Mouse (Mus musculus): Measurements from ENCODE around the gene Camk2g. TPM values are rescaled to one million over a fixed set of nuclear protein-coding genes. Genes with fewer than 3 reads are reported as not detected.
A peak's percentile ranks its signal among the peaks of the same experiment; 100 is the strongest.

The Camk2g gene
- total RNA-seq, 2 experiments from 2014 or later, result 201 to 207 TPM

DNA sequence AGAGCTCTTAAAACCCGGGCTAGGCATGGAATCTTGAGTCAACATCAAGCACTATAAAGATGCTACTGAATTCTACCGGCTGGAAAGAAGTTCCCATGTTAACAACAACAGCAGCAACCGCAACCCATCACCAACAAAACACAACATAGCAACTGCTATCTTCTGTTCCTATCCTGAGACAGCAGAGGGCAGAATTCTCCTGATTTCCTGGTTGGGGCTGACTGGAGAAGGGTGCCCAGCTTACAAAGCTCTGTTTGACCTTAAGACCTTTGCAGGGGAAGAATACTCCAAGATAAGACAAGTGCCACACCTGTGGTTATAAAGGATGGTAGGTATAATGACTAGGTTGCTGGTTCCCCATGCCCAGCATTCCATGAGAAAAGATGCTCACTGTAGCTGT lies 47.0 kb downstream of the Camk2g start:
- no peak for DNase-seq (ENCODE audit: low spot score in 2 of 2)

DNA sequence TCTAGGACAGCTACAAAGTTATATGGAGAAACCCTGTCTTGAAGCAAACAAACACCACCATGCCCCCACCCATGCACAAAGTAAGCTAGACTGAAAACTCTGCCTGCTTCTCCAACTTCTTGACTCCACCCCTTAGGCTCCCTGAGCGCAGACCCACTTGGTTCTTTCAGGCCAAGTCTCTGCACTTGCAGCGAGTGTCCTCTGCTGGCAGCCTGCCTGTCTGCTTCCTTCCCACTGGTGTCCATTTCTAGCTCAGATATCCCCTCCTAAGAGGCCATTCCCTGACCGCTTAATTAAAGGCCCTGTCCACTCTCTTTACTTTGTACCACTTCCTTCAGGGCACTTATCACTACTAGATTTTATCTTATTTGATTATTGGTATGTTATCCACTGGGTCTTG lies 50.3 kb downstream of the Camk2g start:
- DNase-seq (ENCODE audit: low spot score in 2 of 2), result no peak

DNA sequence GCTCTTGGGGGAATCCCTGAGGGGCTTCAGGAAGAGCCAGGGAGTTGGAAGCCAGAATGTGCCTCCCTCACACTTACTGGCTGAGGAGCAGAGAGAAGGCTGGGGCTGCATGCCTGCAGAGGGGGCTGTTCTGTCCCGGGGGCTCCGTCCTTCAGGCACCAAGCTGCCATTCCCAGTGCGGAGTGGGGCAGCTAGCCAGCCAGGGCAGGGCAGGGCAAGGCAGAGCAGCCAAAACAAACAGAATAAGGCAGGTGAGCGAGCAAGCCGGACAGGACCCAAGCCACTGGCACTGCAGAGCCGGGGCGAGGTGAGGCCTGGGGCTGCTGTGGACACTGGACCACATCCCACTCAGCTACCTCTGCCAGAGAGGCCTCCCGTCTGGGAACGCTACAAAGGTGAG lies 52.6 kb downstream of the Camk2g start:
- DNase-seq (ENCODE audit: low spot score in 2 of 2), result no peak

DNA sequence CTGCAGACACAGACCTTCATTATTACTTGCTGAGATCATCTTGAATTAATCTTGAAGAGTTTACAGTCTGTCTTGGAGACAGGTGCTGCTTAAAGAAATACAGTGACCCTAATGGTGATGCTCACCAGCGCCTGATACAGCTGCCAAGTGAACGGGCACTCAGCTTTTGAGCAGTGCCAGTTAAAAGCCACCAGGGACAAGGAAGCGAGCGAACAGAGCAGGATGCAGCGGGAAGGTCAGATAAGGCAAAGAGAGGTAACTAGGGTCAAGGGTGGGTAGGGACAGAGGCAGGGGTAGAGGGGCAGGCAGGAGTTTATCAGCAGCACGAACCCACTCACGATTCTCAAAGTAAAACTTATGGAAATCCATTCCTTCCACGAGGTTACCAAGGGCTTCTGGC lies 55.4 kb downstream of the Camk2g start:
- DNase-seq (ENCODE audit: low spot score in 2 of 2), result no peak

DNA sequence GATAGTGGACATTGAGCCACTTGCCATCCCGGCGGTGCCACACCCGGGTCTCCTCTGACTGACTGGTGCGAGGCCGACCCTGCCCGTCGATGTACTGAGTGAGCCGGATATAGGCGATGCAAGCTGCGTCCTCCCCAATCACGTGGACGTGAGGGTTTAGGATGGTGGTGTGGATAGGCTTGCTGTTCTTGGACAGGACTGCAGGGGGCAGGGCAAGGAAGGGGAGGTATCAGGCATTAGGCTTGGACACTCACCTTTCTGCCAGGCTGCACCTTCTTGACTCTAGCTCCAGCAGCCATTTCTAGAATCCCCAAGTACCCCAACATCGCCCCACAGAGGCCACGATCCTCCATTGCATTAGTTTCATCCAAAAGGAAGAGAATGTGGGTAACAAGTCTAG lies 56.6 kb downstream of the Camk2g start:
- peak; percentile 52 to 59 for DNase-seq (ENCODE audit: low spot score in 2 of 2)

DNA sequence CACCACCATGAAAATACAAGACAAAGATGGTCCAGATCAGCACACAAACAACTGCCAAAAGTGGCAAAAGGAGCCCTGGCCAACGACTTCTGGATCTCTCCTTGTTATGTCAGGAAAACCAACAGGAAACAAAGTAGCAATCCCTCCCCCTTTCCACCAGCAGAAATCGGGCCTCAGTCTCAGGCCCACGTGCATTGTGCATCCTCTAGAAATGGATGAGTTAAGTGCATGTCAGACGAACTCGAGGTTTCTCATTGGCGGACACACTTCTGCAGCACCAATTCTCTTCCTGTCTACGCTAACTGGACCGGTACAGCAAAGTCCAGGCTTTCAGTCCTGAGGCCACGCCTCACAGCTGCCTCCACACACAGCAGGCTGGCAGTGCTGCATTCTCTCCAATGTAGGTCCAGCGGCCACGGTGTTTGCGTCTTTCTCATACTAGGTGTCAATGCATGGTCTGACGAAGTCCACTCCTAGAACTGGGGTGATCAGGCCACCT lies 57.9 kb downstream of the Camk2g start:
- DNase-seq (ENCODE audit: low spot score in 2 of 2), result no peak

DNA sequence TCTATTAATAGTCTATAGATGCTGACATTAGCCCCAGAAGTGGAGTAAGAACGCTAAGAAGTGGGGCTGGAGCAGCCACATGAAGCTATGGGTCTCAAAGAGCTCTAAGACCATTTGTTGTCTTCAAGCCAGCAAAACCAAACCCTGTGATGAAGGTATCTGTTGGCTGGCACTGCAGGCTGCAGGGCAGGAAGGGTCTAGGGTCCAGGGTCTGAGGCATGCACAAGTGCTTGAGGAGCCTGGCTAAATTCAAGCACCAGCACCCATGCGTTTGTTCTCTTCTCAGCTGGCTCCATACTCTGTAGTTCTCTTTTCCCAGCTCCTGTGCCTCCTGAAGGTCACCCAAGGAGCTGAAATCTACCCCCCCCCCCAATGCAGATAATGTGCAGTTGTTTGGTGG lies 58.8 kb downstream of the Camk2g start:
- DNase-seq (ENCODE audit: low spot score in 2 of 2), result no peak

DNA sequence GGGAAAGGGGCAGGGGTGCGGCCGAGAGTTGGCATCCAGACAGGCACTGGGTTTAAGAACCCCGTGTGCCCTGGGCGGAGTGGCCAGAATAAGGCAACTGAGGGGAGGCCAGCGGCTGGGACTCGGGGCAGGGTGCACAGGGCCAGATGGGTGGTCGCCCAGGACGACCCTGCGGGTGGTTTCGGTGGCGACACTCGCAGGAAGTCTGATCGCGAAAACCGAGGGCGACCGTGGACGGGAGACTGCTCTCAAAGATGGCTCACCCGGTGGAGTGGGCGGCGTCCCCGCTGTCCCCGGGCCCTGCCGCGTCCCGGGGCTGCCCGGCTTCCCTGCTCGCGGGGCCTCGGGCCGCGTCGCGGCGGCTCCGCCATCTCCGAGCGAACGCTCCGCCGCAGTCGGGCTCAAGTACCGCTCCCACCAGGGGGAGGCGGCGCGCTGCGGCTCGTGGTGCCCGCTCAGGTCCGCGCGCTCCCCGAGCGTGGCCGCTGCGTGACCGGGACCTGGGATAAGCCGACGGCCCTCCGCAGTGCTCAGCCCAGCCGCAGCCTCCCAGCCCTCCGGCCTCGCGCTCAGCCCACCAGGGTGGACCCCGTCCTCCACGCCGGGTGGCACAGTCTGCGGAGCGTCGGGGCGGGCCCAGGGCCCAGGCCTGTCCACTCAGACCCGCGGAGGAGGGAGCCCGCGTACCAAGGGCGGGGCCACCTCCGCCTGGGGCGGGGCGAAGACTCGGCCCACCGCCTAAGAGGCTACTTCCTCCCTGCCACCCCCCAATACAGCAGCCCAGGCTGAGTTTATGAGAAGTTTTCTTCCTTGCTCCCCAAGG lies 59.7 kb downstream of the Camk2g start, which contains the start of gene Ndst2:
Gene Ndst2 (minus strand): TSS at position 611 of the 823 bp plus-strand sequence.
- peak; percentile 83 to 88 for DNase-seq (ENCODE audit: low spot score in 2 of 2)

DNA sequence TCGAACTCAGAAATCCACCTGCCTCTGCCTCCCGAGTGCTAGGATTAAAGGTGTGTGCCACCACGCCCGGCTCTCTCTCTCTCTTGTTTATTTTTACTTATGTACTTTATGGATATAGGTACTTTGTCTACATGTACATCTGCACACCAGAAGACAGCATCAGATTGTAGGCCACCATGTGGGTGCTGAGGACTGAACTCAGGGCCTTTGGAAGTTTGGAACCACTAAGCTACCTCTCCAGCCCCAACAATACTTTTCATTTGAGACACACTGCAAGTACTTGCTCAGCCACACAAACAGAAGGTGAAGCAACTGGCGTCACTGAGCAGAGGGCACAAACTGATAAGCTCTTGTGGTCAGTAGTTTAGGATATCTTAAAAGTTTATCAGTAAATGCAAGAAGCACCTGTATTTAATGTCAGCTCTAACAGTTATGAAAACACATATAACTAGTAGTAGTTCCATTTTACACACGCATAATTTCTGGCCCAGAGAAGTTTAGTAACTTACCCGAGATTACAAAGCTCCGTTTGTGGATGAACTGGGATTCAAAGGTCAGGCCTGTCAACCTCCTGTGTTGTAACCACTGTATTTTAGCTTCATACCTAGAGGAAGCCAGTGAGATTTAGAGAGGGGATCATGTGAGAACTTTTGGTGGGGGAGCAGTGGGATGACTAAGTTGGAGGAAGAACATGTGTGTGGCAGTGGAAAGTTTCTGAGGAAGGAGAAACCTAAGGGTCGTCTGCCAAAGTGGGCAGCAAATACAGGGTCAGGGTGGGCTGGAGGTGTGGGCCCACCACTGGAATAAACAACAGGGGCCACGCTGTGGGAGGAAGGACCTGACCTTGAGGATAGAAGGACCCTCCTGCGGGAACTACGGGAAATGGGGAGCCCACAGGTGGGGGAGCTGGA lies 60.6 kb downstream of the Camk2g start:
- DNase-seq (ENCODE audit: low spot score in 2 of 2), result no peak

DNA sequence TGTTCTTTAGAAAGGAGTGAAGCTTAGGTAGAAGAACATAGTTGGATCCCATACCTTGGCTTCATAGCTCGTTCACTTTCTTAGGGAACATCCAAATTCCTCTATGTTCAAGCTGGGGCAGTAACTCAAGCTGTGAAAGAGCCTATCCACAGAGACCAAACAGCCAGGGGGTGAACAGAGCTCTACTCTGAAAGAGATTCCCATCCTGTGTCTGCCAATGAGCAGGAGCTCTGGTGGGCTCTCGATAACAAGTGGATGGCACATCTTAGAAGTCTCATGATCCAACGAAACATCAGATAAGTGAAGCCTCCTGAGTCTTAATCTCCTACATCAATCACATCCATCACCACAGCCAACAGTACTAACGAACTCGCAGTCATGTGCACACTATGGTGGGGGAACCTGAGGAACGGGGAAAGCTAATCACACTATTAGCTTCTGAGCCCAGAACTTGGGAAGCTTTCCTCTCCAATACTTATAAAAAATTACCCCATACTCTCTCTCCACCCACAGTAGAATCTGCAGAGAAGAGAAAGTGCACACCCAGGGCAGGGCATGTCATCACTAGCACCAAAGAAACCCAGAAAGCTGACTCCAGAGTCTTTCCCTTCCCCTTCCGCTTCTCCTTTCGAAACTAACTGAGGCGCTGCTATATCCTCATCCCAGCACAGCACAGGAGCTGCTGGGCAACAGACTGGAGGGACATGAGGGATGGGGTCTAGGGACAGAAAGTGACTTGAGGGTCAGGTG lies 62.9 kb downstream of the Camk2g start:
- no peak for DNase-seq (ENCODE audit: low spot score in 2 of 2)

DNA sequence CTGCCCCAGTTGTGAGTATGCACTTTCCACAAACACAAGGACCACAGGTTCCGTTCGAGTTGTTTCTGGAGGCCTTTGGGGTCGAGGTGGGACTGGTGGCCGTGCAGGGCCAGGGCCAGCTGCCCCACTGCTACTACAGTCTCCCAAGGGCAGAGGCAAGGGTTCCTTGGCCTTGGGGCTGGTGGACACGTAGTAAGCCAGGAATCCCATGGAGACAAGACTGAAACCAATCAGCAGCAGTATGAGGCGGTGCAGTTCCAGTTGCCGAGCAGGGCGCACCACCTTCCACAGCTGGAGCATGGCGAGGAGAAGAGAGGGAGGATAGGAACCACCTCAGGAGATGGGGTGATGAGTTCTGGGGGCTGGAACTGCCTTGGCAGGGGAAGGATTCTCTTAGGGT lies 64.0 kb downstream of the Camk2g start:
- DNase-seq (ENCODE audit: low spot score in 2 of 2), result no peak

DNA sequence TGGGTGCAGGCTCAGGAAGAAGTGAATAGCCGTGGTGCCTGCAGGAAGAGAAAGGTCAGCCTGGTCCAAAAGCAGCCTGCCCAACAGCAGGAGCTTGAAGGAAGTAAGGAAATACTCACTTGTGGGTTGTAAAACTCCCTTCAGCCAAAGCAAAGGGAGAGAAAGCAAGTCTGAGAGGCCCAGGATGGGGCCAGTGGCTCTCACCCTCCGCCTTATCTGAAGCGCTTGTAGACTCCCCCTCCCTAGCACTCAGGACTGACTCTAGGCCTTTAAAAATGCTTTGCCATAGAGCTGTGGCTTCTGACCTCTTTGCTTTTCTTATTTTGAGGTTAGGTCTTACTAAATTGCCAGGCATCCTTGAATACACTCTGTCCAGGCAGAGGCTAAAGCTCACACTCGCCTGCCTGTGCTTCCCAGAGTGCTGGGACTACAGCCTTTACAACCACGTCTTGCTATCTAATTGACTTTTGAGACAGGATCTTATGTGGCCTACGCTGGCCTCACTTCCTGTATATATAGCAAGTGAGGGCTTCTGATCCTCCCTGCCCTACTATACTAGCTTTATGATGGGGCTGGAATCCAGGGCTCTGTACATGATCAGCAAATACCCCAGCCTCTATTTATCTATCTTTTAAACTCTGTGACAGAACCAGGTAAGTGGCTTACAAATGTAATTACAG lies 68.1 kb downstream of the Camk2g start:
- no peak for DNase-seq (ENCODE audit: low spot score in 2 of 2)

DNA sequence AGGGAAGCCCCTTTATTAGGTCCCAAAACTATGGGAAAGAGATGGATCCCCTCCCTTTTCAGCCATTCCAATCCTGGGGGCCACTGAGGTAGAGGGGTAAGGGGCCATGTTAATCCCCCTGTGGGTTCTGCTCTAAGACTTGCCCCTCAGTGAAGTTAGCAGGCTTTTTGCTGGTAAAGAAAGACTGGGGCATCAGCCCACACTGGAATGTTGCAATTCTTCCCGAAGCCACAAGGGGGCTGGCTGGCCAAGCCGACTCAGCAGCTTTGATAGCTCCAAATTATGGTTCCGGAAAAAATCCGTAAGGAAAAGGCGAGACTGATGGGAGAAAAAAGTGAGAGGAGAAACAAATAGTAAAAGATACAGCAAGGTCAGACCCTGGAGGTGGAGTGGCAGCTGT lies 69.8 kb downstream of the Camk2g start:
- DNase-seq (ENCODE audit: low spot score in 2 of 2), result peak; percentile 79 to 82

DNA sequence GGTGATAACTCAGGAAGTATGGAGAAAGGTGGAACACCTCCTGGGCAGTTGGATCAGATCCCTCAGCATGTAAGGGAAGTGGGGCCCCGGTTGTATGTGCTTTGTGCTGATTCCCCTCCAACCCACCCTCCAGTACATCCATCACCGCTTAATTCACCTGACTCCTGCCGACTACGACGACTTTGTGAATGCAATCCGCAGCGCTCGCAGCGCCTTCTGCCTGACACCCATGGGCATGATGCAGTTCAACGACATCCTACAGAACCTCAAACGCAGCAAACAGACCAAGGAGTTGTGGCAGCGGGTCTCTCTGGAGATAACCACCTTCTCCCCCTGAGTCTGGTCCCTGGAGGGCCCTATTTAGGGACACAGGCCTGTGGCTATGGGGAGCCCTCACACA lies 70.9 kb downstream of the Camk2g start:
- no peak for DNase-seq (ENCODE audit: low spot score in 2 of 2)

DNA sequence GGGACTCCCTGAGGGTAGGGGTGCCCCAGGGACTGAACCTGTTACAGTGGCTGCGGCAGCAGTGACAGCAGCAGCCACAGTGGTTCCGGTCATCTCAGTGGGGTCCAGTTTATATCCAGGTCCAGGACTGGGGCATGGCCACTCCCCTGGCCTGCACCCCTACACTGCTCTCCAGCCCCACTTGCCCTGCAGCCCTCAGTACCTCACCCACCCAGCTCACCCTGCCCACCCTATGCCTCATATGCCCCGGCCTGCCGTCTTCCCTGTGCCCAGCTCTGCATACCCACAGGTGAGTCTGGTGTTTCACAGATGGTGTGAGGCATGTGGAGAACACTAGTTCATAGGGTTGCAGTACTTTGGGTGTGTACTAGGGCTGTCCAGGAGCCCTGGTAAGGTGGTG lies 72.5 kb downstream of the Camk2g start:
- no peak for DNase-seq (ENCODE audit: low spot score in 2 of 2)

DNA sequence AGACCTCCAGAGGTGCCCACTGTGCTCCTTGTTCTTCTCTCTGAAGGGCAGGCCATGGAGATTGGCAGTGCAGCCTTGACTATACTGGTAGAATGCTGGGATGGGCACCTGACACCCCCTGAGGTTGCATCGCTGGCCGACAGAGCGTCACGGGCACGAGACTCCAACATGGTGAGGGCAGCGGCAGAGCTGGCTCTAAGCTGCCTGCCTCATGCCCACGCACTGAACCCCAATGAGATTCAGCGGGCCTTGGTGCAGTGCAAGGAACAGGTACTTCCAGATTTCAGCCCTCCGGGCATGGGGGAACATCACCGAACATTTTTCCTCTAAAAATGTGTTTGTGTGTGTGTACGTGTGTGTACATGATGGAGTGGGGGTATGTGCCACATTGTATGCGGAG lies 74.1 kb downstream of the Camk2g start:
- DNase-seq (ENCODE audit: low spot score in 2 of 2), result no peak

DNA sequence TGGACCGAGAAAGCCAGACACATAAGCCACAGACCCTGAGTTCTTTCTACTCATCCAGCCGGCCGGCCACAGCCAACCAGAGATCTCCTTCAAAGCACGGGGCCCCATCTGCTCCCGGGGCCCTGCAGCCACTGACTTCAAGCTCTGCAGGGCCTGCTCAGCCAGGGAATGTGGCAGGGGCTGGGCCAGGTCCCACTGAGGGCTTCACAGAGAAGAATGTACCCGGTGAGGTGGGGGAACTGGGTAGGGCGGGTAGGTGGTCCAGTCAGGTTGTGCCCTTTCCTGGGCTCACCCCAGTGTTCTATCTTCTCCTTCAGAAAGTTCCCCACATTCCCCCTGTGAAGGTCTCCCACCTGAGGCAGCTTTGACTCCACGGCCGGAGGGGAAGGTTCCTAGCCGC lies 75.4 kb downstream of the Camk2g start:
- DNase-seq (ENCODE audit: low spot score in 2 of 2), result no peak

DNA sequence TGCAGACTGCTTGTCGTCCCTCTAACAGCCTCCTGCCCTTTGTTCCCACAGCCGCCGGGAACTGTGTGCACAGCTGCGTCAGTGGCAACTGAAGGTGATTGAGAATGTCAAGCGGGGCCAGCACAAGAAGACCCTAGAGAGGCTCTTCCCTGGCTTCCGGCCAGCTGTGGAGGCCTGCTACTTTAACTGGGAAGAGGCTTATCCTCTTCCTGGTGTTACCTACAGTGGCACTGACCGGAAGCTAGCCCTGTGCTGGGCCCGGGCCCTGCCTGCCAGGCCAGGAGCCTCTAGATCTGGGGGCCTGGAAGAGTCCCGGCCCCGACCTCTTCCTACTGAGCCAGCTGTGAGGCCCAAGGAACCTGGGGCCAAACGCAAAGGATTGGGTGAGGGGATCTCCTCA lies 80.1 kb downstream of the Camk2g start:
- no peak for DNase-seq (ENCODE audit: low spot score in 2 of 2)

DNA sequence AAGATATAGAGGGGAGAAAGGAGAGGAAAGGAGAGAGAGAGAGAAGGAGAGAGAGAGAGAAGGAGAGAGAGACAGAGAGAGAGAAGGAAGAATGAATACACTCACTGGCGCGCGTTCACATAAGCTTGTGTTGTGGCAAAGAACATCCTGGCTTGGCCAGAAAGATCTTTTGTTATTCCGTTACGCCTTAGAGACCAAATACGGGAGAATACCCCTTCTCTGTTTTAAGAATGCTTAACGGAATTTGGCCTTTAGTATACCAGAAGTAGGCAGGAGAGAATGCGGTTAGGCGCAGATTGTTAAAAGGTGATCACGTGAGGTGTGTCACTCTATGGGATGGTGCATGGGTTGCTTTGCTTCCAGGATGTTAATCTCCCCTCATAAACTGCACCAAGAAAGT lies 85.6 kb downstream of the Camk2g start:
- DNase-seq (ENCODE audit: low spot score in 2 of 2), result no peak
